Mouse (Mus musculus) limb, embryonic 10.5 days (tissue): ENCODE measurements around the gene Gm973. TPM values are rescaled to one million over a fixed set of nuclear protein-coding genes. Genes with fewer than 3 reads are reported as not detected.
"Not testable (repeated sequence)": the region's sequence is repeated elsewhere in the genome, so short reads cannot be mapped to it uniquely, and the experiment has no call there.

ENCODE experiments used
- DNase-seq: peaks from one replicate; pipeline ENCODE4 v3.0.0-alpha.2; 2017; ENCODE audit warnings: low spot score
- H3K27ac ChIP-seq: fragments of 300-500 bp; sonication (generic); 2 replicates; pipeline ENCODE4 v1.5.1; 2016; ENCODE audit warnings: mild to moderate bottlenecking
- H3K27me3 ChIP-seq: fragments of 300-500 bp; sonication (generic); 2 replicates; pipeline ENCODE4 v1.6.1; 2016; ENCODE audit warnings: low read depth, mild to moderate bottlenecking; ENCODE audit not compliant: poor library complexity, severe bottlenecking
- H3K36me3 ChIP-seq: fragments of 300-500 bp; sonication (generic); 2 replicates; pipeline ENCODE4 v1.6.1; 2016; ENCODE audit warnings: mild to moderate bottlenecking, moderate library complexity
- H3K4me1 ChIP-seq: fragments of 300-500 bp; sonication (generic); 2 replicates; pipeline ENCODE4 v1.6.1; 2016
- H3K4me3 ChIP-seq: fragments of 300-500 bp; sonication (generic); 2 replicates; pipeline ENCODE4 v1.5.1; 2016; ENCODE audit warnings: mild to moderate bottlenecking, moderate library complexity
- H3K9me3 ChIP-seq: fragments of 300-500 bp; sonication (generic); replicated peaks from 2 replicates; pipeline ENCODE4 v1.6.1; 2016; ENCODE audit warnings: mild to moderate bottlenecking
- WGBS: fragments of 180-500 bp; shearing (Covaris S2); methylation state at CpG from one replicate; pipeline ENCODE4 v1.1.7; 2016; 5-methylcytosine and 5-hydroxymethylcytosine counted together
- polyA plus RNA-seq: library from polyadenylated mRNA; unstranded; fragments of >200 nt; fragmentation: Nextera tagmentation; extraction: Ambion mirVana; gene quantifications from 2 replicates; pipeline ENCODE4 v1.2.1, GENCODE M21; 2016

Gm973 gene
- polyA plus RNA-seq, 1 experiment from 2014 or later: 0.18 TPM

DNA sequence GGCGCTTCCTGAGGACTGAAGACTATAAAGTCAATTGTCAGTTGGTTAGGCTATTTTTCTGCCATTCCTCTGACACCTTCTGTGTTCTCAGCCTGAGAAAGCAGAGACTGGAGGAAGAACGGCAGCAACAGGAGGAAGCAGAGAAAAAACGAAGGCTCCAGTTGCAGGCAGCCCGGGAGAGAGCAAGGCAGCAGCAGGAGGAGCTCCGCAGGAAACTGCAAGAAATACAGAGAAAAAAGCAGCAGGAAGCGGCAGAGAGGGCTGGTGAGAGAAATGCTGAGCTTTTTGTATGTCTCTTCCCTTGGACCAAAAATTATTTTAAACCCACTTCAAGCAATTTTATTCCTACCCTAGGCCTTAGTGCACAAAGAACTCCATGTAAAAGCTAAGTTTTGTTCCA, 117.0 kb downstream of the Gm973 start:
- WGBS: 23% methylated on average over 6 of the region's 6 CpGs
- H3K4me3 ChIP-seq: no peak overlapping the region
- H3K27ac ChIP-seq: peak overlapping the region; percentile 61; the same call in 1 of the 2 replicates
- H3K36me3 ChIP-seq: no peaks in the 10 kb centered on the region
- no peaks in the 10 kb centered on the region for H3K9me3 ChIP-seq
- peaks cover 14% of the 10 kb centered on the region for H3K4me1 ChIP-seq
- DNase-seq: no peak
- no peaks in the 10 kb centered on the region for H3K27me3 ChIP-seq

DNA sequence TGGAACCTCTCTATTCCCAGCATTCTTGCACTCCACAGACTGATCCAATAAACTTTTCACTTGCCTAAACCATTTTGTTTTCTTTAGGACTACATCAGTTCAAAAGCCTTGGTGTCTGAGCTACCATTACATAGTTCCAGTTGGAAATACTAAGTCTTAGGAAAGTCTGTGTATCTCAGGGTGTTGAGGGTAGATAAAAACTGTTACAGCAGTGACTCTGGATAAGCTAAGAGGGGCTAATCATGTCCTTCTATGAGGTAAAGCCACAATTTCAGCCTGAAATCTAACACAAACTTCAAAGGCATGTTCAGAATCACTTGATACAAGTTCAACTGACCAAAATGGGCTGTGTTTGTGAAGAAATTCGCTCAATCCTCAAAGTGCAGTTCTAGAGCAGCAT, 120.3 kb downstream of the Gm973 start:
- Histone ChIP-seq H3K4me3 (no peak overlapping the region), H3K4me1 (peaks cover 14% of the 10 kb centered on the region), H3K27me3 (no peaks in the 10 kb centered on the region), H3K36me3 (peaks cover 23% of the 10 kb centered on the region), H3K9me3 (no peaks in the 10 kb centered on the region), H3K27ac (no peak overlapping the region)
- 68% methylated on average over 1 of the region's 1 CpGs for WGBS
- no peak for DNase-seq

DNA sequence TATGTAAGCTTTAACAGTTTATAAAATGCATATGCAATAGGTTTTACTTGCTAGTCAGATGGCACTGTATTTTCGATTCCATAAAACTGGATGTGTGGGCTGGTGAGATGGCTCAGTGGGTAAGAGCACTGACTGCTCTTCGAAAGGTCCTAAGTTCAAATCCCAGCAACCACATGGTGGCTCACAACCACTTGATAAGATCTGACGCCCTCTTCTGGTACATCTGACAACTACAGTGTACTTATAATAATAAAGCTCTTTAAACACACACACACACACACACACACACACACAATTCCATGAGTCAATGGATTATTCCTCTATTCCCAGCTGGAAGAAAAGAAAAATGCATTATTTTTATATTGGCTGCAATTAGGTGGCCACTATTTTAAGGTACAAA, 122.3 kb downstream of the Gm973 start:
- Histone ChIP-seq H3K27ac (no peak overlapping the region), H3K4me1 (peaks cover 7% of the 10 kb centered on the region), H3K27me3 (no peaks in the 10 kb centered on the region), H3K36me3 (peaks cover 43% of the 10 kb centered on the region), H3K4me3 (no peak overlapping the region), H3K9me3 (no peaks in the 10 kb centered on the region)
- no peak for DNase-seq
- WGBS: 87% methylated on average over 3 of the region's 3 CpGs

DNA sequence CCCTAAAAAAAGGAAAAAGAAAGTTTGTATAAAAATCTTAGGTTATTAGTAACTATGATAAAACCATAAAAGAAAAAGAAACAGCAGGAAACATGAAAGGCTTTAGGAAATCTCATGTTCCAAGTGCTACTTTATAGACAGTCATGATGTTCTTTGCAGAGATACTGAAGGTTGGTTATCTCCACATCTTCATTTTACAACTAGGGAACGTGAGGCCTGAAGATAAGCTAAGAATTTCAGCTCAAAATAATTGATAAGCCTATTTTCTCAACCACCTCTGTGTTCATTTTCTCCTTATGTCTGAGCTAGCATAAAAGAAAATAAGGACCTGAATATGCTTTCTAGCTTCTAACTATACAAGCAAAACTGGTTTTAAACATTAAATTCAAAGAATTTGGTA, 126.4 kb downstream of the Gm973 start:
- no peak overlapping the region for H3K4me3 ChIP-seq
- H3K27ac ChIP-seq: no peak overlapping the region
- no peaks in the 10 kb centered on the region for H3K9me3 ChIP-seq
- no peaks in the 10 kb centered on the region for H3K4me1 ChIP-seq
- no peaks in the 10 kb centered on the region for H3K27me3 ChIP-seq
- peaks cover 78% of the 10 kb centered on the region for H3K36me3 ChIP-seq
- WGBS: 88% methylated on average over 1 of the region's 1 CpGs
- no peak for DNase-seq

DNA sequence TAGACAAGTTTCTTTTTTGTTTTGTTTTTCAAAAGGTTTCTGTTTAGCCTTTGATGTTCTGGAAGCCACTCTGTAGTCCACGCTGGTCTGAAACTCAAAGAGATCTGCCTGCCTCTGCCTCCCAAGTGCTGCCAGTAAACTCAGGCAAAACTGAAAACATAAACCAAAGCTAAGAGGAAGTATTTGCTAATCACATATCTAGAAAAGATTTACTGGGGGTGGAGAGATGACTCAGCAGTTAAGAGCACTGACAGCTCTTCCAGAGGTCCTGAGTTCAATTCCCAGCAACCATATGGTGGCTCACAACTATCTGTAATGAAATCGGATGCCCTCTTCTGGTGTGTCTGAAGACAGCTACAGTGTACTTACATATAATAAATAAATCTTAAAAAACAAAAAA, 130.4 kb downstream of the Gm973 start:
- H3K9me3 ChIP-seq, H3K27me3 ChIP-seq, H3K4me1 ChIP-seq, DNase-seq, H3K4me3 ChIP-seq, H3K27ac ChIP-seq: not testable (repeated sequence)
- WGBS: 85% methylated on average over 2 of the region's 2 CpGs
- peaks cover 88% of the 10 kb centered on the region for H3K36me3 ChIP-seq

DNA sequence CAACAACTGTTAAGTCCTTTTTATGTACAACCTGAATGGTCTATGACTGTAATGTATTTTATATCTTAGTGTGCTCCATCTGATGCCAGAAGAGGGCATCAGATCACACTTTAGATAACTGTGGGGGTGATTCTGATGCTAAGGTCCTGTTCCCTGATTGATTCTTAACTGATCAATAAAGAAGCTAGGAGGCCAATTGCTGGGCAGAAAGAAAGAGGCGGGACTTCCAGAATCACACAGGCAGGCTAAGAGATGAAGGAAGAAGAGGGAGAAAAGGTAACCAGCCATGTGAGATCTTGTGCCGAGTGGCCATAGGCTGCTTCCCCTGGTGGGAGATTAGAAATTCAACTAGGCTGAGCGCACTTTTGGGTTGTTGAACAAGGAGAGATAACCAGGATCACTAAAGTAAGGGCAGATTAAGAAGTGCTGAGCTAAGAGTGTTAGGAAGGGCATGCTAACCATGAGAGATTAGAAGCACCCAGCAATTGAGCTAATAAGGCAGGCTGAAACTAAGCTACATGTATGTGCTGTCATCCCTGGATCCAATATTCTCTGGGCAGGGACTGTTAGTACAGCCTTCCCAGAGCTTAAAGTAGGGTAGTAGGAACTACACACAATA, 135.2 kb downstream of the Gm973 start:
- 96% methylated on average over 3 of the region's 3 CpGs for WGBS

DNA sequence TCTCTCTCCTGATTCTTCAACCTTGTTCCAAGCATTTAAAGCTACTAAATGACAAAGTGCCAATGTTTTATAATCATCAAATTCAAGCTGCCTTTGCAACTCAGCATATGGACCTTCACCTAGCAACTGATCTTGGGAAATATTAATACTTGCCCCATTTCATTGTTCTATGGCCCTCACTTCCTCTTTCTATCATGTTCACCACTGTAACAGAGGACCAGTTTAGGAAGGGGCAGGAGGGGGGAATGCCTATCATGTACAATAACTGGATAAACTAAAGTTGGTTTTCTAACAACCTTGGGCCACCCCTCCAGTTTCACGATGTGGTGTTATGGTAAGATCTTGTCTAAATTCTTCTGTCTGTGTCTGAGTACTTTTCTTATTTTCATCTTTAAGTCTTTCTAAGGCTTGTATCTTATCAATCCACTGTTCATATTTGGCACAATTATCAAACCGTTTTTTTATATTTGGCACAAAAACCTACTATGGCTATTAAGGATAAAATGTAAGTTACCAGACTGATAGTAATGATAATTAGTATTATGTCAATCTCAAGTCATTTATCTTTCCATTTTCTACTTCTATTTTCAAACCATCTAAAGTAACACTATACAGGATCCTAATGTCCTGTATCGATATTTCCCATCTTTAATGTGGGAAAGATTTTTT, 137.3 kb downstream of the Gm973 start:
- peaks cover 69% of the 10 kb centered on the region for H3K36me3 ChIP-seq
- 94% methylated on average over 3 of the region's 3 CpGs for WGBS
- H3K9me3 ChIP-seq: no peaks in the 10 kb centered on the region
- no peak overlapping the region for H3K27ac ChIP-seq
- no peak for DNase-seq
- no peak overlapping the region for H3K4me3 ChIP-seq
- H3K27me3 ChIP-seq: no peaks in the 10 kb centered on the region
- no peaks in the 10 kb centered on the region for H3K4me1 ChIP-seq

More for the DNA sequence above, 135.2 kb downstream of the Gm973 start:
- Histone ChIP-seq H3K4me3 (no peak overlapping the region), H3K4me1 (no peaks in the 10 kb centered on the region), H3K27me3 (no peaks in the 10 kb centered on the region), H3K36me3 (peaks cover 85% of the 10 kb centered on the region), H3K27ac (no peak overlapping the region), H3K9me3 (no peaks in the 10 kb centered on the region)
- no peak for DNase-seq

DNA sequence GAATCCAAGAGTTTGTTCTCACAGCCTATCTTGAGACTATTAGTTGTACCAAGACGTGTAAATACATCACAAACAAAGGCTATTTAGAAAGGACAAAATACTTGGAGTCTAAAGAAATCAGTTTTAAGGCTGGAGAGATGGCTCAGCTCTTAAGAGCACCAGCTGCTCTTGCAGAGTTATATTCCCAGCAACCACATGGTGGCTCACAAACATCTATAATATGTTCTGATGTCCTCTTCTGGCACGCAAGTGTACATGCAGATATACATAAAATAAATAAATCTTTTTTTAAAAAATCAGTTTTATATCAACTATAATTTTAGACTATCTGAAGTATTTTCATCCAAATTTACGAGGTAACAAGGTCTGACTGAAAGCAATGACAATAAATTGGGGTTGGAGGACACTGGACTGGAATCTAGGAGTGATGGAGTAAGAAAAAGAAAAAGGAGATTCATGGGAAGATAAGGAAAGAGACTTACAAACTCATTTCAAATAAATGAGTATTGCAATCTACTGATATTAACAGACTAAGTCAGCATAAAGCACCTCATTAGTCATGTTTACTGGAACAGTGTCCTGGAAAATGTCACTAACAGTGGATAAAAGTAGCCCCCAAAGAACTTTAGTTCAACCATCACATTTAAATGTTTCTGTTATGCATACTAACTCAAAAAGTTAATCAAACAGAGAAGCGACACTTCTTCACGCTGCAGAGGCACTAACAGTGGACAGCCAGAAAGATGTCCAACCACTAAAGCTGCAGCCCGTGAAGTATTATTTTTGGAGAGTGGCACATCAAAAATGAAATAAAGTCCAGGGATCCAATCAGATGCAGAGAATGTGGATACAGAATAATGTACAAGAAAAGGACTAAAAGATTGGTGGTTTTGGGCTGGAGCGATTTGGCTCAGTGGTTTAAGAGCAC, 140.4 kb downstream of the Gm973 start:
- Histone ChIP-seq H3K4me1 (no peaks in the 10 kb centered on the region), H3K9me3 (no peaks in the 10 kb centered on the region), H3K27ac (no peak overlapping the region), H3K36me3 (peaks cover 55% of the 10 kb centered on the region), H3K27me3 (no peaks in the 10 kb centered on the region), H3K4me3 (no peak overlapping the region)
- no peak for DNase-seq
- WGBS: 93% methylated on average over 7 of the region's 7 CpGs

DNA sequence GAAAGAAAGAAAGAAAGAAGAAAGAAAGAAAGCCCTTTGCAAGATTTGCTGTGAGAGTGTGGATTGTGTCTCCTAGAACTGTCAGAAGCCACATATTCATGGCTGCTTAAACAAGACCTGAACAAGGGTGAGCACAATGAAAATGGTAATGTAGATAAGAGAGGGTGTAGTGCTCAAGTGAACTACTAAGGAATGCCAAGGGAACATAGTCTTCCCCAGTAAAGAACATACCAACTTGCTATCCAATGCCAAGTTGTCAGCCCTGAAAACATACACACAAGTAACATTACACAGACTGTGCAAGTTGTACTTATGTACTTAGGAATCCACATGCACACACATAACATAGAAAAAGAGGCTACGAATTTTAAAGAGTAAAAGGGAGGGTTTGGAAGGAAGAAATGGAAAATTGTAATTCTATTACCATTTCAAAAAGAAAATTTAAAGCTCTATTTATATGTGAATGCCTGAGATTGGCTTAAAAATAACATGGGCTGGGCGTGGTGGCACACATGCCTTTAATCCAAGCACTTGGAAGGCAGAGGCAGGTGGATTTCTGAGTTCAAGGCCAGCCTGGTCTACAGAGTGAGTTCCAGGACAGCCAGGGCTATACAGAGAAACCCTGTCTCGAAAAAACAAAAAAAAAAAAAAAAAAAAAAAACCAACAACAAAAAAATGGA, 147.5 kb downstream of the Gm973 start:
- H3K27me3 ChIP-seq: no peaks in the 10 kb centered on the region
- H3K36me3 ChIP-seq: peaks cover 17% of the 10 kb centered on the region
- 0 out of 2 replicates have a peak, but pooled peaks cover 2% of the 10 kb centered on the region for H3K4me1 ChIP-seq
- DNase-seq: no peak
- no peaks in the 10 kb centered on the region for H3K9me3 ChIP-seq
- no peak overlapping the region for H3K27ac ChIP-seq
- WGBS: 85% methylated on average over 3 of the region's 3 CpGs
- H3K4me3 ChIP-seq: no peak overlapping the region

DNA sequence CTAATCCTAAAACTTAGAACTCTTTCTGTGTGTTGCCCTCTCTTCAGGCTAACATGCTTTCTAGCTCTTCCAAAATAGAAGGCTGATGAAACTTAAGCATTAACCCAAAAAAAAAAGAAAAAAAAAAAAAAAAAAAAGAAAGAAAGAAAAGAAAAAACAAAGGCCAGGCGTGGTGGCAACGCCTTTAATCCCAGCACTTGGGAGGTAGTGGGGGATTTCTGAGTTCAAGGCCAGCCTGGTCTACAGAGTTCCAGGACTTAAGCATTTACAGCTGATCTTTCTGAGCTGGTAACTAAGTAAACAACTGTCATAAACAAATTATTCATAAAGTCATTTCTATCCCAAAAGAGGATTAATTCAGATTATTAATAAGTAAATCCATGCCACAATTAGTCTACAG, 152.8 kb downstream of the Gm973 start:
- H3K27ac ChIP-seq: no peak overlapping the region
- peak overlapping the region; percentile 98 for H3K4me3 ChIP-seq
- no peaks in the 10 kb centered on the region for H3K9me3 ChIP-seq
- DNase-seq: no peak
- peaks cover 18% of the 10 kb centered on the region for H3K4me1 ChIP-seq
- 95% methylated on average over 2 of the region's 2 CpGs for WGBS
- no peaks in the 10 kb centered on the region for H3K27me3 ChIP-seq
- peaks cover 17% of the 10 kb centered on the region for H3K36me3 ChIP-seq

DNA sequence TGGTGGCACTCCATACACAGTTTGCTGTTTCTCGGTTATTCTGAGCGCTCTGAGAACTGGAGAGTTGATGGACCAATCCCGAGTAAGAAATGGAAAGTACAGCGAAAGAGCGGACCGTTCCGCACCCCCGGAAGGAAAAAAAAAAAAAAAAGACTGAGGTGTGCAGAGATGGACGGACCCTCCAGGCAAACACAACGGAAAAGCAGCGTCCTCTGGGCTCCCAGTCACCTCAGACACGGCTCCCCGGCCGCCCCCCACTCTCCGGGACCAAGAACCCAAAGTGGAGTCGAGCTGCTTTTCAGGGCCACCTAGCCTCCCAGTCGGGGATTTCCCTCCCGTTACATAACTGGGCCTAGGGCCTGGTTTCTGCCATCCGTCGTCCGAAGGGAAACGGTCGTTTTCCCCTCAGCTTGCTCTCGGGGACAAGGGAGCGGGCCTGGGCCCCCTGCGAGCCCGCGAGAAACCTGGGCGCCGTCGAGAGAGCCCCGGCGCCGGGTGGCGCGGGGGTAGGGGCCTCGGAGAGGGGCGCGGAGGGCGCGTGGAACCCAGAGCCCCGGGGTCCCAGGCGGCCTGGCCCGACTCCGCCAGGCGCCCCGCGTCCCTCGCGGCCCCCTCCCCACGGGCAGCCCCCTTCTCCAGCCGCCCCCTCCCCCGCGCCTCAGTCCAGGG, 154.0 kb downstream of the Gm973 start:
- H3K27me3 ChIP-seq: no peaks in the 10 kb centered on the region
- H3K9me3 ChIP-seq: no peaks in the 10 kb centered on the region
- peak overlapping the region; percentile 98 for H3K4me3 ChIP-seq
- peaks cover 18% of the 10 kb centered on the region for H3K4me1 ChIP-seq
- peak; percentile 69 for DNase-seq
- under 1% methylated on average over 53 of the region's 54 CpGs for WGBS
- peaks cover 18% of the 10 kb centered on the region for H3K36me3 ChIP-seq
- peak overlapping the region; percentile 98 for H3K27ac ChIP-seq

DNA sequence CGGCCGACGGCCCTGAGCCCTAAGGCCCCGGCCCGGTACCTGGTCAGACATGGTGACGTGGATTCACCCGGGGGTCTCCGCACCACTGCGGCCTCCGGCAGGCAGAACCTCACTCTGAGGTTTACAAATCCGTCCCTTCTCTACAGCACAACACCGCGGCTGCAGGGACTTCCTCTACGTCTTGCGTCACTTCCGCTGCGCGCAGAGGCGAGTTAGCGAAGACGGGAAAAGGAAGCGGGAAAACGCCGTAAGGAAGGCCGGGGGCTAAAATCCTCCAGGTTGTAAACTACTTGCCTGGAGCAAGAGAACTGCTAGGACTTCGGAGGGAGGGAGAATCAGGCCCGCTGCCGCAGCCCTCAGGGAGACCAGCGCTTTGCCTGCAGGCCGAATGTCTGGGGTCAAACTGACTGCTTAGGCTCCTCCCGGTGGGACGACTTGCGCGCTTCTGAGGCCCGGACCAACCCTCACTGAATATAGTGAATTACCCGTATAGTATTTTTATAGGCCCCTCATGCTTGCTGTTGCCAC, 154.6 kb downstream of the Gm973 start, which contains the start of gene Sumo1:
TSS of gene Sumo1 (minus strand) at position 194 of the 528 bp plus-strand sequence.
- Histone ChIP-seq H3K9me3 (no peaks in the 10 kb centered on the region), H3K27ac (peak within 1 kb of the TSS; percentile 98), H3K4me3 (peak within 1 kb of the TSS; percentile 98), H3K27me3 (no peaks in the 10 kb centered on the region), H3K36me3 (peaks cover 18% of the 10 kb centered on the region), H3K4me1 (peaks cover 18% of the 10 kb centered on the region)
- under 1% methylated on average over 36 of the region's 36 CpGs for WGBS
- DNase-seq: peak; percentile 92
